8 mouse cellular contexts compared by ENCODE assay signal in the genomic region with DNA sequence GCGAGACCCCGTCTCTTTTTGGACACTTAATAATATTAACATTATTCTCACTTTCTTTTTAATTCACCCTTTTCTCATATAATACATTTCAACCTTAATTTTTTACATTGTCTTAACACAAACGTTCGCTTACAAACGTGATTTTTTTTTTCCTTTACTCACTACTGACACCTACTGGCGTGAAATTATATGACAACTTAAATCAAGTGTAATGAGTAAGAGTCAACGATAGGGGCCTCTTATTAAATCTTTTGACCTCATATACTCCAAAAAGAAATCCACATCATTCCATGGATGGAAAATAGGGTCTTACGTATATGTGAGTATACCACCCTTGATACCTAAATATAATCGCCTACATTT. TPM values are rescaled to one million over a fixed set of nuclear protein-coding genes. Genes with fewer than 3 reads are reported as not detected.
DNase-seq lines count a peak whose midpoint lies in the region; ATAC-seq lines count a peak whose summit lies in the region.

No protein-coding gene starts in this region.

- H3K27me3 ChIP-seq in forebrain, embryonic 15.5 days: no peaks in the 10 kb centered on the region
- no peaks in the 10 kb centered on the region for H3K27me3 ChIP-seq in kidney, embryonic 15.5 days
- H3K27me3 ChIP-seq in midbrain, embryonic 11.5 days (ENCODE audit: control insufficient read depth, insufficient read depth, low read length): no peaks in the 10 kb centered on the region

- H3K4me1 ChIP-seq in forebrain, embryonic 15.5 days: peaks cover 13% of the 10 kb centered on the region
- peaks cover 10% of the 10 kb centered on the region; the same call in 1 of the 2 replicates for H3K4me1 ChIP-seq in kidney, embryonic 15.5 days
- H3K4me1 ChIP-seq in midbrain, embryonic 11.5 days (ENCODE audit: control insufficient read depth, insufficient read depth, low read length): peaks cover 3% of the 10 kb centered on the region; the same call in 1 of the 2 replicates

- no peak overlapping the region for H3K9ac ChIP-seq in forebrain, embryonic 15.5 days (replicated peaks)
- H3K9ac ChIP-seq in kidney, embryonic 15.5 days: no peak overlapping the region
- no peak overlapping the region for H3K9ac ChIP-seq in midbrain, embryonic 11.5 days (ENCODE audit: low read length)

- peak overlapping the region; percentile 70; the same call in 1 of the 2 replicates for H3K27ac ChIP-seq in forebrain, embryonic 15.5 days (replicated peaks)
- peak overlapping the region; percentile 71; the same call in 1 of the 2 replicates for H3K27ac ChIP-seq in kidney, embryonic 15.5 days
- no peak overlapping the region for H3K27ac ChIP-seq in midbrain, embryonic 11.5 days (ENCODE audit: low read depth, low read length)

- ATAC-seq in forebrain, embryonic 15.5 days (replicated peaks): no peak
- no peak for ATAC-seq in kidney, embryonic 15.5 days (replicated peaks; ENCODE audit: low FRiP score)
- no peak; the same call in 1 of the 2 replicates for ATAC-seq in midbrain, embryonic 11.5 days (ENCODE audit: low FRiP score)

- no peak overlapping the region; the same call in 1 of the 2 replicates for H3K4me2 ChIP-seq in forebrain, embryonic 15.5 days (replicated peaks)
- H3K4me2 ChIP-seq in kidney, embryonic 15.5 days: peak overlapping the region; percentile 44
- no peak overlapping the region; the same call in 1 of the 2 replicates for H3K4me2 ChIP-seq in midbrain, embryonic 11.5 days

- H3K9me3 ChIP-seq in forebrain, embryonic 15.5 days: no peaks in the 10 kb centered on the region
- H3K9me3 ChIP-seq in kidney, embryonic 15.5 days (replicated peaks): no peaks in the 10 kb centered on the region
- no peaks in the 10 kb centered on the region for H3K9me3 ChIP-seq in midbrain, embryonic 11.5 days (ENCODE audit: control insufficient read depth, low read length)

- WGBS in forebrain, embryonic 15.5 days: 3% methylated on average over 9 of the region's 9 CpGs
- 6% methylated on average over 9 of the region's 9 CpGs for WGBS in kidney, embryonic 15.5 days
- 8% methylated on average over 9 of the region's 9 CpGs for WGBS in midbrain, embryonic 11.5 days

- peak overlapping the region; percentile 59 for H3K4me3 ChIP-seq in forebrain, embryonic 15.5 days
- H3K4me3 ChIP-seq in kidney, embryonic 15.5 days (replicated peaks): peak overlapping the region; percentile 75
- no peak overlapping the region for H3K4me3 ChIP-seq in midbrain, embryonic 11.5 days (ENCODE audit: low read depth, low read length)

- intact Hi-C loops in gastrocnemius, postnatal 14 days (cut with DNase I; ENCODE audit: low total_unique reads): no loop called here

- DNase-seq in lung, adult 18-20 months: peak; percentile 13 to 14
- no peak for DNase-seq in lung, postnatal 14 days
- peak; percentile 85 for DNase-seq in adipocyte (ENCODE audit: low spot score)
- DNase-seq in midbrain, embryonic 11.5 days (ENCODE audit: low spot score, missing footprints): peak; percentile 97
- no peak for DNase-seq in urinary bladder, postnatal 25 days (ENCODE audit: low spot score)
- no peak for DNase-seq in gastrocnemius, postnatal 14 days

- peaks cover 21% of the 10 kb centered on the region for H3K36me3 ChIP-seq in forebrain, embryonic 15.5 days
- peaks cover 23% of the 10 kb centered on the region for H3K36me3 ChIP-seq in kidney, embryonic 15.5 days
- H3K36me3 ChIP-seq in midbrain, embryonic 11.5 days (ENCODE audit: control insufficient read depth, insufficient read depth, low read length): no peaks in the 10 kb centered on the region; the same call in 1 of the 2 replicates

RNA-seq across cellular contexts. Expression of gene Rps29, which starts 0.6 kb away (rescaled TPM):
- 1,221 and 1,345 TPM in 2 replicates for polyA plus RNA-seq in forebrain, embryonic 15.5 days (2015; fragmentation: Nextera tagmentation; extraction: Ambion mirVana)
- polyA plus RNA-seq in kidney, embryonic 15.5 days (2015; fragmentation: Nextera tagmentation; extraction: Ambion mirVana): 1,863 and 1,902 TPM in 2 replicates
- 1,283 and 1,438 TPM in 2 replicates for polyA plus RNA-seq in midbrain, embryonic 11.5 days (2014; fragmentation: Nextera tagmentation; extraction: Ambion mirVana)
- 1,000 to 10,000 TPM; 1,152 to 1,205 TPM for total RNA-seq in gastrocnemius, postnatal 14 days (2021)

RNA-seq across cellular contexts. Expression of gene Lrr1, which starts 9.1 kb away (rescaled TPM):
- polyA plus RNA-seq in forebrain, embryonic 15.5 days (2015; fragmentation: Nextera tagmentation; extraction: Ambion mirVana): 12.0 and 13.1 TPM in 2 replicates
- polyA plus RNA-seq in kidney, embryonic 15.5 days (2015; fragmentation: Nextera tagmentation; extraction: Ambion mirVana): 22.6 and 26.2 TPM in 2 replicates
- polyA plus RNA-seq in midbrain, embryonic 11.5 days (2014; fragmentation: Nextera tagmentation; extraction: Ambion mirVana): 28.9 and 31.1 TPM in 2 replicates
- under 1 TPM; 0.27 to 0.31 TPM for total RNA-seq in gastrocnemius, postnatal 14 days (2021)

RNA-seq across cellular contexts. Expression of gene Rpl36al, which starts 24.3 kb away (rescaled TPM):
- polyA plus RNA-seq in forebrain, embryonic 15.5 days (2015; fragmentation: Nextera tagmentation; extraction: Ambion mirVana): 316 and 338 TPM in 2 replicates
- polyA plus RNA-seq in kidney, embryonic 15.5 days (2015; fragmentation: Nextera tagmentation; extraction: Ambion mirVana): 569 and 677 TPM in 2 replicates
- polyA plus RNA-seq in midbrain, embryonic 11.5 days (2014; fragmentation: Nextera tagmentation; extraction: Ambion mirVana): 470 and 474 TPM in 2 replicates
- 100 to 1,000 TPM; 324 to 375 TPM for total RNA-seq in gastrocnemius, postnatal 14 days (2021)

RNA-seq across cellular contexts. Expression of gene Mgat2, which starts 24.4 kb away (rescaled TPM):
- 40.2 and 40.5 TPM in 2 replicates for polyA plus RNA-seq in forebrain, embryonic 15.5 days (2015; fragmentation: Nextera tagmentation; extraction: Ambion mirVana)
- polyA plus RNA-seq in kidney, embryonic 15.5 days (2015; fragmentation: Nextera tagmentation; extraction: Ambion mirVana): 52.6 and 55.9 TPM in 2 replicates
- polyA plus RNA-seq in midbrain, embryonic 11.5 days (2014; fragmentation: Nextera tagmentation; extraction: Ambion mirVana): 34.5 and 35.7 TPM in 2 replicates
- total RNA-seq in gastrocnemius, postnatal 14 days (2021): 10 to 100 TPM; 11.7 to 16.1 TPM

RNA-seq across cellular contexts. Expression of gene Gm49383, which starts 37.3 kb away (rescaled TPM):
- polyA plus RNA-seq in forebrain, embryonic 15.5 days (2015; fragmentation: Nextera tagmentation; extraction: Ambion mirVana): 21.5 and 25.7 TPM in 2 replicates
- 33.1 and 33.6 TPM in 2 replicates for polyA plus RNA-seq in kidney, embryonic 15.5 days (2015; fragmentation: Nextera tagmentation; extraction: Ambion mirVana)
- polyA plus RNA-seq in midbrain, embryonic 11.5 days (2014; fragmentation: Nextera tagmentation; extraction: Ambion mirVana): 37.6 and 38.9 TPM in 2 replicates
- total RNA-seq in gastrocnemius, postnatal 14 days (2021): 1 to 10 TPM; 1.5 to 2.8 TPM

Comparison
In these comparisons a context has a peak if more than half of its experiments do, and no peak if none do; other contexts are left out.
1. DNase-seq: peak in lung, adult 18-20 months (2 of 2), adipocyte (single experiment) and midbrain, embryonic 11.5 days (single experiment); none in lung, postnatal 14 days (single experiment), urinary bladder, postnatal 25 days (single experiment) and gastrocnemius, postnatal 14 days (single experiment).